Mouse (Mus musculus) retina, postnatal 1 day (tissue): ENCODE measurements at regions not wholly inside any gene's neighbourhood (a gene's known extent, or its start where the extent isn't known, plus 50 kb on each side); places are given as distances from the start of the nearest gene placed in this dataset.

Experiments used
- DNase-seq: peaks from one replicate; pipeline ENCODE4 v3.0.0-alpha.2; 2012

- DNase-seq, result no peak
Observed at GRCm38 (mm10) chr12:28922236-28922635, 170.6 kb downstream of the Eipr1 start.

- DNase-seq, result no peak
Observed at GRCm38 (mm10) chr12:28925206-28925605, 173.6 kb downstream of the Eipr1 start.

GRCm38 (mm10) chr12:28939936-28940335, 188.3 kb downstream of the Eipr1 start:
- no peak for DNase-seq

- peak; percentile 46 for DNase-seq
Observed at GRCm38 (mm10) chr12:28948889-28949288, 197.3 kb downstream of the Eipr1 start.

- no peak for DNase-seq
Observed at GRCm38 (mm10) chr12:28949307-28949706, 197.7 kb downstream of the Eipr1 start.

GRCm38 (mm10) chr12:28957155-28957554, 205.6 kb downstream of the Eipr1 start:
- DNase-seq, result no peak

GRCm38 (mm10) chr12:28958661-28959060, 207.1 kb downstream of the Eipr1 start:
- no peak for DNase-seq

GRCm38 (mm10) chr12:28969671-28970379, 218.2 kb downstream of the Eipr1 start:
- no peak for DNase-seq

- DNase-seq, result peak; percentile 57
Observed at GRCm38 (mm10) chr12:28974571-28975041, 223.0 kb downstream of the Eipr1 start.

GRCm38 (mm10) chr12:28975249-28975648, 223.6 kb downstream of the Eipr1 start:
- DNase-seq, result no peak

- DNase-seq, result no peak
Observed at GRCm38 (mm10) chr12:28979679-28980078, 228.1 kb downstream of the Eipr1 start.

- no peak for DNase-seq
Observed at GRCm38 (mm10) chr12:28986214-28986613, 234.6 kb downstream of the Eipr1 start.

- DNase-seq, result no peak
Observed at GRCm38 (mm10) chr12:28997474-28998192, 246.0 kb downstream of the Eipr1 start.

GRCm38 (mm10) chr12:28999963-29000451, 248.4 kb downstream of the Eipr1 start:
- DNase-seq, result peak; percentile 45

GRCm38 (mm10) chr12:29004504-29004903, 252.9 kb downstream of the Eipr1 start:
- DNase-seq, result no peak

GRCm38 (mm10) chr12:29014601-29015000, 263.0 kb downstream of the Eipr1 start:
- no peak for DNase-seq

- peak; percentile 79 for DNase-seq
Observed at GRCm38 (mm10) chr12:29015200-29015862, 263.7 kb downstream of the Eipr1 start.

GRCm38 (mm10) chr12:29021152-29021551, 269.5 kb downstream of the Eipr1 start:
- no peak for DNase-seq

GRCm38 (mm10) chr12:29028171-29028570, 276.6 kb downstream of the Eipr1 start:
- no peak for DNase-seq

- peak; percentile 74 for DNase-seq
Observed at GRCm38 (mm10) chr12:29029461-29029860, 277.9 kb downstream of the Eipr1 start.

- no peak for DNase-seq
Observed at GRCm38 (mm10) chr12:29046009-29046408, 294.4 kb downstream of the Eipr1 start.

- peak; percentile 65 for DNase-seq
Observed at GRCm38 (mm10) chr12:29048596-29048995, 297.0 kb downstream of the Eipr1 start.

- peak; percentile 98 for DNase-seq
Observed at GRCm38 (mm10) chr12:29049105-29049511, 297.5 kb downstream of the Eipr1 start.
